Mouse (Mus musculus) CD4-positive helper T cell, adult 2 months (primary cell): ENCODE data around the gene Hpf1.

ENCODE experiments used
- DNase-seq: peaks from one replicate; pipeline ENCODE4 v3.0.0-alpha.2; 2012; ENCODE audit warnings: low read depth, missing footprints, low spot score

Hpf1 gene

GRCm38 (mm10) chr8:60889843-60890519 lies at the start of gene Hpf1:
Gene Hpf1 (plus strand): TSS chr8:60890418.
- peak; percentile 99 for DNase-seq

GRCm38 (mm10) chr8:60842388-60842787 lies 47.8 kb upstream of the Hpf1 start:
- DNase-seq, result no peak

GRCm38 (mm10) chr8:60857559-60857958 lies 32.7 kb upstream of the Hpf1 start:
- DNase-seq, result no peak

GRCm38 (mm10) chr8:60858091-60858490 lies 32.1 kb upstream of the Hpf1 start:
- DNase-seq, result no peak

- DNase-seq, result no peak
These were observed 31.2 kb upstream of the Hpf1 start for GRCm38 (mm10) chr8:60858911-60859476.

GRCm38 (mm10) chr8:60859605-60860004 lies 30.6 kb upstream of the Hpf1 start:
- DNase-seq, result no peak

GRCm38 (mm10) chr8:60860749-60861148 lies 29.5 kb upstream of the Hpf1 start:
- no peak for DNase-seq

- no peak for DNase-seq
These were observed 28.4 kb upstream of the Hpf1 start for GRCm38 (mm10) chr8:60861783-60862182.

GRCm38 (mm10) chr8:60864875-60865274 lies 25.3 kb upstream of the Hpf1 start:
- no peak for DNase-seq

- DNase-seq, result peak; percentile 40
These were observed 24.6 kb upstream of the Hpf1 start for GRCm38 (mm10) chr8:60865504-60866114.

GRCm38 (mm10) chr8:60867468-60868115 lies 22.6 kb upstream of the Hpf1 start:
- no peak for DNase-seq

GRCm38 (mm10) chr8:60868236-60868965 lies 21.8 kb upstream of the Hpf1 start:
- DNase-seq, result no peak

GRCm38 (mm10) chr8:60869761-60870160 lies 20.5 kb upstream of the Hpf1 start:
- no peak for DNase-seq

- no peak for DNase-seq
These were observed 19.7 kb upstream of the Hpf1 start for GRCm38 (mm10) chr8:60870231-60871193.

GRCm38 (mm10) chr8:60878617-60879016 lies 11.6 kb upstream of the Hpf1 start:
- no peak for DNase-seq

- DNase-seq, result no peak
These were observed 6.6 kb upstream of the Hpf1 start for GRCm38 (mm10) chr8:60883419-60884137.

- no peak for DNase-seq
These were observed 3.5 kb upstream of the Hpf1 start for GRCm38 (mm10) chr8:60886736-60887135.

- peak; percentile 12 for DNase-seq
These were observed 931 bp upstream of the Hpf1 start for GRCm38 (mm10) chr8:60889131-60889842.

GRCm38 (mm10) chr8:60890520-60890874 lies 279 bp downstream of the Hpf1 start:
- DNase-seq, result no peak
